Mouse (Mus musculus) limb, embryonic 13.5 days (tissue): Measurements from ENCODE around the gene Gstm1. TPM values are rescaled to one million over a fixed set of nuclear protein-coding genes. Genes with fewer than 3 reads are reported as not detected.
"Not testable (repeated sequence)": the region's sequence is repeated elsewhere in the genome, so short reads cannot be mapped to it uniquely, and the experiment has no call there.

Experiments used
- ATAC-seq: fragments of 200-750 bp; cut with Nextera tagmentation; 2 replicates; pipeline ENCODE4 v1.8.0; 2017; ENCODE audit warnings: low read depth, moderate number of reproducible peaks, moderate TSS enrichment; ENCODE audit not compliant: low FRiP score
- H3K27ac ChIP-seq: fragments of 300-500 bp; sonication (generic); 2 replicates; pipeline ENCODE4 v1.5.1; 2015; ENCODE audit warnings: inconsistent platforms, mild to moderate bottlenecking, moderate library complexity
- H3K27me3 ChIP-seq: fragments of 300-500 bp; sonication (generic); 2 replicates; pipeline ENCODE4 v1.6.1; 2015; ENCODE audit warnings: mild to moderate bottlenecking, inconsistent platforms
- H3K36me3 ChIP-seq: fragments of 300-500 bp; sonication (generic); 2 replicates; pipeline ENCODE4 v1.6.1; 2015; ENCODE audit warnings: inconsistent platforms, mild to moderate bottlenecking, moderate library complexity
- H3K4me1 ChIP-seq: fragments of 300-500 bp; sonication (generic); 2 replicates; pipeline ENCODE4 v1.6.1; 2015; ENCODE audit warnings: inconsistent platforms
- H3K4me2 ChIP-seq: fragments of 300-500 bp; sonication (generic); replicated peaks from 2 replicates; pipeline ENCODE4 v1.6.1; 2015; ENCODE audit warnings: inconsistent platforms, mild to moderate bottlenecking, moderate library complexity
- H3K4me3 ChIP-seq: fragments of 300-500 bp; sonication (generic); 2 replicates; pipeline ENCODE4 v1.5.1; 2015; ENCODE audit warnings: moderate library complexity, mild to moderate bottlenecking, inconsistent platforms
- H3K9ac ChIP-seq: fragments of 300-500 bp; sonication (generic); 2 replicates; pipeline ENCODE4 v1.6.1; 2015; ENCODE audit warnings: mild to moderate bottlenecking, inconsistent platforms
- H3K9me3 ChIP-seq: fragments of 300-500 bp; sonication (generic); 2 replicates; pipeline ENCODE4 v1.6.1; 2016; ENCODE audit warnings: inconsistent platforms
- WGBS: fragments of 180-500 bp; shearing (Covaris S2); methylation state at CpG from one replicate; pipeline ENCODE4 v1.1.7; 2015; 5-methylcytosine and 5-hydroxymethylcytosine counted together
- polyA plus RNA-seq: library from polyadenylated mRNA; unstranded; fragments of >200 nt; fragmentation: Nextera tagmentation; extraction: Ambion mirVana; gene quantifications from 2 replicates; pipeline ENCODE4 v1.2.1, GENCODE M21; 2015

Gene Gstm1
- polyA plus RNA-seq, 1 experiment from 2014 or later = 42.7 TPM

GRCm38 (mm10) chr3:107981261-107981660 is 36.5 kb downstream of the Gstm1 start:
- Histone ChIP-seq H3K4me1 (peaks cover 5% of the 10 kb centered on the region; the same call in 1 of the 2 replicates), H3K36me3 (no peaks in the 10 kb centered on the region), H3K9me3 (no peaks in the 10 kb centered on the region), H3K27me3 (no peaks in the 10 kb centered on the region), H3K4me3 (no peak overlapping the region), H3K9ac (no peak overlapping the region), H3K27ac (no peak overlapping the region), H3K4me2 (no peak overlapping the region)
- ATAC-seq = no peak
- 72% methylated on average over 3 of the region's 3 CpGs for WGBS

- Histone ChIP-seq H3K27ac (no peak overlapping the region), H3K36me3 (no peaks in the 10 kb centered on the region), H3K4me1 (no peaks in the 10 kb centered on the region), H3K4me2 (no peak overlapping the region), H3K9me3 (no peaks in the 10 kb centered on the region), H3K4me3 (no peak overlapping the region), H3K9ac (no peak overlapping the region), H3K27me3 (no peaks in the 10 kb centered on the region)
- no peak for ATAC-seq
- 76% methylated on average over 3 of the region's 3 CpGs for WGBS
These were observed 40.1 kb downstream of the Gstm1 start for GRCm38 (mm10) chr3:107977691-107978090.

DNA sequence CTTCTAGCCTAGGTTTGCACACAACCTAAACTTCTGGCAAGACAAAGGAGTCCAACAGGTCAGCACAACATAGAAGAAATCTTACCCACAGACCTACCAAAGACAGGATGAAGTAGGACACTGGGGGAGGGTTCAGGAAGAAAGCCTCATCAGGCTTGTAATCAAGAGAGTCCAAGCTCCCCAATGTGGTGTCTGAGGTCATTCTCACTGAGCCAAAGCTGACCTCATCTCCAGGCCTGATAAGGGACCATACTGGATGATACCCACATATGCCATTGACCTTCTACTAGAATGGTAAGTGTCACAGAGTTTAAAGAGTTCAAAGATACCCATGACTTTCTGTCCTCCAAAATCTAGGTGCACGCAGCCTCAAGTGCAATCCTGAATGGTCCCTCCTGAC is 43.5 kb downstream of the Gstm1 start:
- no peaks in the 10 kb centered on the region for H3K4me1 ChIP-seq
- no peaks in the 10 kb centered on the region for H3K36me3 ChIP-seq
- no peak overlapping the region for H3K4me3 ChIP-seq
- H3K4me2 ChIP-seq = no peak overlapping the region
- H3K9me3 ChIP-seq = no peaks in the 10 kb centered on the region
- ATAC-seq = no peak
- H3K27me3 ChIP-seq = no peaks in the 10 kb centered on the region
- 80% methylated on average over 1 of the region's 1 CpGs for WGBS
- no peak overlapping the region for H3K27ac ChIP-seq
- H3K9ac ChIP-seq = no peak overlapping the region

DNA sequence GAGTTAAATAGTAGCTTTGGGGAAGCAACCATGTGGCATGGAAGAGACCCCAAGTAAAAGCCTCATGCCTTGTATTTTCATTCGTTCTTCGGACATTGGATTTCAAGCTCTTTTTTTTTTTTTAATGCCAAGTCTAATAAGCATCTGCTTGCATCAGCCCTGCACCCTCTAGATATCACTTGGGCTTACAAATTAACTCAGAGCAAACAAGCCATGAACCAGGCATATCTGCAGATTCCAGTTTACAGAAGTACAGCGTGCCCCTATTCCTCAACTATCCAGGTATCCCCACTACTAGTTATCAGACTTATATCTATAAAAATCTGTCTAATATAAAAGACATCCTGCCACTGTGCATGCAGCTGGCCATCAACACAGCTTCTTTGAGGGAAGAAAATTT is 45.7 kb downstream of the Gstm1 start:
- 89% methylated on average over 3 of the region's 3 CpGs for WGBS
- H3K9me3 ChIP-seq = no peaks in the 10 kb centered on the region
- ATAC-seq = no peak

DNA sequence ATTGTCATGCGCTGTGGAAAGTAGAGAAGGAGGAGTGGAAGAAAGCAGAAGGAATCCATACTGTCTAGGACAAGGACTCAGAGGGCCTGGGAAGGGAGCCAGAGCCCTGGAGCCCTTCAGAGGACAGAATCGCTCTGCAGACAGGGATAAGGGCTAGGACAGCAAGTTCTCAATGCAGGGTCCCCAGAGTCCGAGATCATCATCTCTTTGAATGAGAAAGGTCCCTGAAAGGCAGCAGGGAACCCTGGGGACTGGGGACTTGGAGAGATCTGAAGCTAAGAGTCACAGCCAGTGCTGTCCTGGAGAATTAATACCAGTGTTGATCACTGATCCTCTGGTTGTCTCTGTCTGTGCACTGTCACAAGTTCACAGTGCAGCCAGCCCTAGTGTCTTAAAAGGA is 46.7 kb downstream of the Gstm1 start:
- H3K27ac ChIP-seq, H3K4me2 ChIP-seq, ATAC-seq, H3K27me3 ChIP-seq, H3K4me1 ChIP-seq, H3K9me3 ChIP-seq, H3K4me3 ChIP-seq, H3K36me3 ChIP-seq, H3K9ac ChIP-seq: not testable (repeated sequence)
- WGBS = 54% methylated on average over 3 of the region's 3 CpGs

More for the DNA sequence above, 45.7 kb downstream of the Gstm1 start:
- H3K27me3 ChIP-seq = no peaks in the 10 kb centered on the region
- H3K27ac ChIP-seq = no peak overlapping the region
- no peaks in the 10 kb centered on the region for H3K4me1 ChIP-seq
- no peak overlapping the region for H3K4me2 ChIP-seq
- no peak overlapping the region for H3K4me3 ChIP-seq
- no peaks in the 10 kb centered on the region for H3K36me3 ChIP-seq
- no peak overlapping the region for H3K9ac ChIP-seq

- no peak for ATAC-seq
- Histone ChIP-seq H3K4me3 (no peak within 1 kb of the TSS), H3K27ac (no peak within 1 kb of the TSS), H3K36me3 (no peaks in the 10 kb centered on the region), H3K9ac (no peak within 1 kb of the TSS), H3K9me3 (no peaks in the 10 kb centered on the region), H3K27me3 (no peaks in the 10 kb centered on the region), H3K4me1 (no peaks in the 10 kb centered on the region), H3K4me2 (no peak within 1 kb of the TSS)
- 54% methylated on average over 13 of the region's 13 CpGs for WGBS
These were observed 48.9 kb downstream of the Gstm1 start, which contains the start of gene Gstm3 for GRCm38 (mm10) chr3:107968724-107969395. Gene Gstm3 (minus strand): TSS chr3:107969283.

DNA sequence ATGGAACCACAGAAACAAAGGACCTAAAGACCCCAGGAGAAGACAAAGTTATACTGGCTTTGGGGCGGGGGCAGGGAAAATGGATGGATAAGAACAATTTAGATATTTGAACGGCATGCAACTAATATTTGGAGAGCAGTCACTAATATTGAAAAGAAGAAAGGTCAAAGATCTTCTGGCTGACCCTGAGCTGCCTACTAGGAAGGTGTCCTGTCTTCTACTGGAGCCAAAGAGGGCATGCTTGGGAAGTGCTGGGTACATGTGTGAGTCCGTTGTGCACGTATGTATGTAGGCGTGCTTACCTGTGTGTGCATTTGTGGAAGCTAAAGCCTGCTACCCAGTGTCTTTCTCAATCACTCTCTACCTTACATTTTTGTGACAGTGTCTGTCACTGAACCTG is 51.1 kb downstream of the Gstm1 start:
- no peaks in the 10 kb centered on the region for H3K36me3 ChIP-seq
- no peaks in the 10 kb centered on the region for H3K9me3 ChIP-seq
- no peak for ATAC-seq
- H3K27ac ChIP-seq = no peak overlapping the region
- no peaks in the 10 kb centered on the region for H3K27me3 ChIP-seq
- WGBS = 92% methylated on average over 5 of the region's 5 CpGs
- no peaks in the 10 kb centered on the region for H3K4me1 ChIP-seq
- no peak overlapping the region for H3K9ac ChIP-seq
- H3K4me2 ChIP-seq = no peak overlapping the region
- no peak overlapping the region for H3K4me3 ChIP-seq

GRCm38 (mm10) chr3:107965592-107965991 is 52.2 kb downstream of the Gstm1 start:
- no peaks in the 10 kb centered on the region for H3K9me3 ChIP-seq
- ATAC-seq = no peak
- no peak overlapping the region for H3K4me3 ChIP-seq
- H3K27me3 ChIP-seq = no peaks in the 10 kb centered on the region
- no peak overlapping the region for H3K4me2 ChIP-seq
- H3K36me3 ChIP-seq = no peaks in the 10 kb centered on the region
- H3K9ac ChIP-seq = no peak overlapping the region
- 71% methylated on average over 1 of the region's 1 CpGs for WGBS
- H3K27ac ChIP-seq = no peak overlapping the region
- no peaks in the 10 kb centered on the region for H3K4me1 ChIP-seq

GRCm38 (mm10) chr3:107964656-107965308 is 53.0 kb downstream of the Gstm1 start:
- no peak overlapping the region for H3K4me3 ChIP-seq
- H3K27me3 ChIP-seq = no peaks in the 10 kb centered on the region
- no peak overlapping the region for H3K4me2 ChIP-seq
- WGBS = 68% methylated on average over 5 of the region's 5 CpGs
- H3K27ac ChIP-seq = no peak overlapping the region
- no peaks in the 10 kb centered on the region for H3K4me1 ChIP-seq
- no peak overlapping the region for H3K9ac ChIP-seq
- no peak for ATAC-seq
- H3K36me3 ChIP-seq = no peaks in the 10 kb centered on the region
- H3K9me3 ChIP-seq = no peaks in the 10 kb centered on the region

DNA sequence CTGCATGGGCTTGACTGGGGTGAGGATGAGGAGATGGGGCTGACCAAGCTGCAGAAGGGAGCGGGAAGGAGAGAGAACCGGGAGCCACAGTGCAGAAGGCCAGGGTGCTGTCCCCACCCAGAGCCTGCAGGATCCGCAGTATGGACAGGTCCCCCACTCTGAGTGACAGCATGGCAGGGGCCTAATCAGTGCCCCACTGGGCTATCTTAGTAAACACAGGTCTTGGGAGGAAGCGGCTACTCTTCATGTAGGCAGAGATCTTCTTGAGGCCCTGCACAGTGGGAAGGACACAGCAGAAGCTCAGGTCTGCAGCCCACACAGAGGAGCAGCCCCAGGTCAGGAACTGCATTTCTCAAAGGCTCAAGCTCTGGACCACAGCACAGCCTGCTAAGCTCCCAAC is 53.7 kb downstream of the Gstm1 start:
- WGBS = 82% methylated on average over 4 of the region's 4 CpGs
- Histone ChIP-seq H3K27me3 (no peaks in the 10 kb centered on the region), H3K9ac (no peak overlapping the region), H3K4me2 (no peak overlapping the region), H3K4me1 (no peaks in the 10 kb centered on the region), H3K4me3 (no peak overlapping the region), H3K9me3 (no peaks in the 10 kb centered on the region), H3K36me3 (no peaks in the 10 kb centered on the region), H3K27ac (no peak overlapping the region)
- ATAC-seq = no peak
